Mouse (Mus musculus) brain, adult 2 months (tissue): ENCODE results near the gene Vmn2r40.
"Not testable (repeated sequence)": the region's sequence is repeated elsewhere in the genome, so short reads cannot be mapped to it uniquely, and the experiment has no call there.

Source experiments
- DNase-seq: peaks from one replicate; pipeline ENCODE4 v3.0.0; 2011; ENCODE audit warnings: low read depth, low spot score

The Vmn2r40 gene

DNA sequence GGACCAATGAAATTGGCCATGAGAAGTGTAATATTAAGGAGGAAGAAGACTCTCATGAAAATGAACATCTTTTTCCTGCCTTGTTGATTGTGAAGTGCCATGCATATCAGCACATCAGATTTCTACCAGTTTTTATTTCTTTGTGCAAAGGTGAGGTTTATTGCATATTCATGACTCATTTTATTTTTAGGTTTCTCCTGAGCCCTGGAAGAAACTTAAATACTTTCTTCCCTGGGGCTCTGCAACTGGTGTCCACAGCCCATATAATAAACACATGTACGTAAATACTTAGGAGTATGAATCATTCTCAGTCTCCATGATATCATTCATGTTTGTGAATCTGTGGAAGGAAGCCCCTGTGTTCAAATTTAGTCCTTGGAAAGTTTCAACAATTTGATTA lies at the start of gene Vmn2r40:
TSS of gene Vmn2r40 (minus strand) at position 101 of the 400 bp plus-strand sequence.
- DNase-seq = not testable (repeated sequence)
